Mouse (Mus musculus) liver, embryonic 14.5 days (tissue): Measurements from ENCODE around the gene 4932438A13Rik. TPM values are rescaled to one million over a fixed set of nuclear protein-coding genes. Genes with fewer than 3 reads are reported as not detected.

Source experiments
- ATAC-seq: fragments of 200-750 bp; cut with Nextera tagmentation; 2 replicates; pipeline ENCODE4 v1.8.0; 2017; ENCODE audit warnings: moderate number of reproducible peaks, mild to moderate bottlenecking, moderate library complexity; ENCODE audit not compliant: insufficient read depth
- DNase-seq, 3 experiments: peaks; one replicate each; pipeline ENCODE4 v3.0.0-alpha.2; 2012 to 2013; ENCODE audit warnings: low read depth in 3 of 3, low spot score in 3 of 3
- H3K27ac ChIP-seq: fragments of 300-500 bp; sonication (generic); 2 replicates; pipeline ENCODE4 v1.5.1; 2014; ENCODE audit warnings: moderate library complexity, mild to moderate bottlenecking, control low read depth, inconsistent platforms
- H3K27me3 ChIP-seq: fragments of 300-500 bp; sonication (generic); 2 replicates; pipeline ENCODE4 v1.6.1; 2014; ENCODE audit warnings: mild to moderate bottlenecking, low read length, moderate library complexity; ENCODE audit not compliant: control insufficient read depth, insufficient read depth
- H3K36me3 ChIP-seq: fragments of 300-500 bp; sonication (generic); replicated peaks from 2 replicates; pipeline ENCODE4 v1.6.1; 2014; ENCODE audit warnings: low read depth; ENCODE audit not compliant: control insufficient read depth, insufficient read depth
- H3K4me1 ChIP-seq, 2 experiments: fragments of 200-500 bp in 1 of 2; fragments of 300-500 bp in 1 of 2; sonication (generic) in 1 of 2; replicated peaks; 2 replicates each; pipeline ENCODE4 v1.6.1; 2012 to 2014; ENCODE audit warnings: antibody characterized with exemption in 1 of 2, inconsistent platforms in 1 of 2, low read length in 1 of 2; ENCODE audit not compliant: control insufficient read depth in 2 of 2, insufficient read depth in 2 of 2
- H3K4me2 ChIP-seq: fragments of 300-500 bp; sonication (generic); 2 replicates; pipeline ENCODE4 v1.6.1; 2014; ENCODE audit warnings: low read depth, mild to moderate bottlenecking, control low read depth, moderate library complexity
- H3K4me3 ChIP-seq, 2 experiments: fragments of 200-500 bp in 1 of 2; fragments of 300-500 bp in 1 of 2; sonication (generic) in 1 of 2; 2 replicates each; pipeline ENCODE4 v1.5.1; 2012 to 2014; ENCODE audit warnings: low read depth in 2 of 2, low read length in 2 of 2, mild to moderate bottlenecking in 2 of 2, control low read depth in 1 of 2, inconsistent platforms in 1 of 2, moderate library complexity in 1 of 2; ENCODE audit not compliant: insufficient read depth in 1 of 2
- H3K9ac ChIP-seq: fragments of 300-500 bp; sonication (generic); replicated peaks from 2 replicates; pipeline ENCODE4 v1.6.1; 2014; ENCODE audit warnings: mild to moderate bottlenecking, control low read depth, moderate library complexity
- H3K9me3 ChIP-seq: fragments of 300-500 bp; sonication (generic); 2 replicates; pipeline ENCODE4 v1.6.1; 2016; ENCODE audit warnings: low read length, mixed read lengths; ENCODE audit not compliant: control insufficient read depth
- CTCF ChIP-seq: IDR thresholded peaks from 2 replicates; pipeline ENCODE4 v1.5.1; 2016; ENCODE audit warnings: antibody characterized with exemption, low read depth, control low read depth
- EP300 ChIP-seq: IDR thresholded peaks from 2 replicates; pipeline ENCODE4 v1.6.1; 2016; ENCODE audit warnings: antibody characterized with exemption, low read depth
- WGBS: fragments of 180-500 bp; shearing (Covaris S2); extraction: QIAGEN DNeasy Blood & Tissue Kit; methylation state at CpG from one replicate; pipeline ENCODE4 v1.1.7; 2014; ENCODE audit not compliant: insufficient replicate concordance; 5-methylcytosine and 5-hydroxymethylcytosine counted together
- polyA plus RNA-seq, 2 experiments: library from polyadenylated mRNA; depleted of rRNA in 1 of 2; stranded (reverse) in 1 of 2; unstranded in 1 of 2; fragments of >200 nt; fragmentation: Nextera tagmentation in 1 of 2; extraction: Ambion mirVana in 1 of 2; gene quantifications; 2 replicates each; pipeline versions ENCODE4 v1.2.1 to v1.2.3; 2012 to 2014

Gene 4932438A13Rik
- polyA plus RNA-seq, 2 experiments: 5.7 to 14.6 TPM

DNA sequence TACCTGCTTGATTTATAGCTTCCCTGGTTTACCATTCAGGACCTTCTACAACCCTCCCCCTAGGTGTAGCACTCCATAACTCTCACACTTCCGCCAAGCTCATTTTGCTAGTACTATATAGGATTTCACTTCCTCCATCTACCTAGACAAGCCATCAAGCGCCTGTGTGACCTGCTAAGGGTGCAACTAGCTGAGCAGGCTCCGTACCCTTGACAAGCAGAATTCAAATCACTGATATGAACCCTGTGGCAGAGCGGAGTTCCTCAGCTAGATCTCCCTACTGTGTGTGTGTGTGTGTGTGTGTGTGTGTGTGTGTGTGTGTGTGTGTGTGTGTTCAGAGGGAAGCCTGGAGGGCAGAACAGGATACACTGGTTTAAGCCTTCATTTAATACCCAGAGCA lies 37.4 kb upstream of the 4932438A13Rik start:
- H3K4me1 ChIP-seq: no peaks in the 10 kb centered on the region
- no peak overlapping the region for H3K9ac ChIP-seq
- 65% methylated on average over 4 of the region's 4 CpGs for WGBS
- H3K4me3 ChIP-seq: no peak overlapping the region
- H3K4me2 ChIP-seq: no peak overlapping the region
- H3K36me3 ChIP-seq: no peaks in the 10 kb centered on the region
- no peak overlapping the region for H3K27ac ChIP-seq
- H3K27me3 ChIP-seq: no peaks in the 10 kb centered on the region
- ATAC-seq: no peak
- no peak for TF ChIP-seq CTCF
- TF ChIP-seq EP300: no peak
- no peaks in the 10 kb centered on the region for H3K9me3 ChIP-seq
- no peak for DNase-seq

DNA sequence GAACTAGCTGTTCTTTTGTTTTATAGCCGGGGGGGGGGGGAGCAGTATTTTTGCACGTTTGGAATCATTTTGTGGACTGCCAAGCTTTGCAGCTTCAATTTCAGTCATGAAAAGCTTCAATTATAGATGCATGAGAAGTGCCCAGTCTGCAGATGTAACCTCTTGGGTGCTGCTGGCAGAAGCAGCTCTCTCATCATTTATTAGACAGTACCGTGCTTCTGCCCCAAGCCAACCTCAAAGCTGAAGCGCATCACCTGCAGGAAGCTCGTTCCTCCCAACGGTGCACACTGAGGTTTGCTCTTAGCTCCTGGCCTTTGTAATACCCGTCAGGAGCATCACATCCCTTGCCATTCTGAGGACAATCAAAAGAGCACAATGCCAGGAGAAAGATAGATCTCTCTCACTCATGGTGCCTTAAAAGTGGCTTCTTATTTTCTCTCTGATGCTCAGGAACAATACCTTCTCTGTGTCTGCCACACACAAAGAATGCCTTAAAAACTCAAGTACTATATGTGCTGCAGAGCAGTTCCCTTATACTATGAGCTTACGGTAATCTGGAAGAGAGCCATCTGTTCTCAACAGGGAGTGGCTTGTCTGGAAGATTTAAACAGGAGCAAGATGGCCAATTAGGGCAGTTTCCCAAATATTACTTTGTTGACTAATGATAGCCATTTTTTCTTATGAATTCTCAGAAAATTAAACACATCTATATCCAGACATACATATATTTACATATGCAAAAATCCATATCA lies 35.5 kb upstream of the 4932438A13Rik start:
- no peak overlapping the region for H3K4me2 ChIP-seq
- ATAC-seq (no peak), DNase-seq (no peak)
- WGBS: 57% methylated on average over 8 of the region's 8 CpGs
- no peaks in the 10 kb centered on the region for H3K36me3 ChIP-seq
- TF ChIP-seq EP300 (no peak), CTCF (no peak)
- no peaks in the 10 kb centered on the region for H3K9me3 ChIP-seq
- H3K27ac ChIP-seq: no peak overlapping the region
- H3K9ac ChIP-seq: no peak overlapping the region
- no peaks in the 10 kb centered on the region for H3K4me1 ChIP-seq
- H3K4me3 ChIP-seq: no peak overlapping the region
- H3K27me3 ChIP-seq: no peaks in the 10 kb centered on the region

DNA sequence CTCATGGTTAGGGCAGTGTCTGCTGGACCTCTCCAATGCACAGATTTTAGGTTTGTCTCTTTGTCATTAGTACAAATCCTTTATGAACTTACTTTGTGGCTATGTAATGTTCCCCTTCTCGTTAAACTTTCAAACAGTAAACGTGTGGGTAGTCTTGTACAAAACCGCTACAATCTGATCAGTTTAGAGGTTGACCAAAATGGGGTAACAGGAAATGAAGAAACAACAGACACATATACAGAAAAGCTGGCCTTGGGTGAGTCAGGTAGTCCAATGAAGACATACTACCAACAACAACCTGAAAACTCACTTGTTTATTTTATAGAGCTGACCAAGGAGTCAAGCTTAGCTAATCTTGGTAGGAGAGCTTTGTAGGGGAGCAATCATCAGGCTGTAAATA lies 32.7 kb upstream of the 4932438A13Rik start:
- Histone ChIP-seq H3K27me3 (no peaks in the 10 kb centered on the region), H3K36me3 (no peaks in the 10 kb centered on the region), H3K4me3 (no peak overlapping the region), H3K4me1 (no peaks in the 10 kb centered on the region), H3K9me3 (no peaks in the 10 kb centered on the region), H3K27ac (no peak overlapping the region), H3K4me2 (no peak overlapping the region), H3K9ac (no peak overlapping the region)
- 56% methylated on average over 3 of the region's 3 CpGs for WGBS
- no peak for ATAC-seq
- DNase-seq: no peak
- no peak for TF ChIP-seq CTCF
- no peak for TF ChIP-seq EP300

DNA sequence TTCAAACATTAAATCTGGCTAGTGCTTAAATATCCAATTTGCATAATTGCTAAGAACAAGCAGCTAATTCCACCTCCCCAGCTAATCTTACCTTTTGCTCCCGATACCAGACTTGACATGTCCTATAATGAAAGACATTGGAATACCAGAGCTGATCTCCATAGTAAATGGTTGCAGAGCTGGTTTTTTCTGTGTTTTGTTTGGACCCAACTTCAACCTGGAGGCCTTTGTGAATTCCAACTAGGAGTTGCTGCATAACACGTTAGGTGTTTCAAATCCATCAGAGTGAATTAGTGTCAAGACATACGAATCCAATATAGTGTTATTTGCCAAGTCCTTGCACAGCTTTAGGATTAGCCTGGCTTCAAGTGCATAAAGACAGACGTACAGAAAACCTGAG lies 28.5 kb upstream of the 4932438A13Rik start:
- Histone ChIP-seq H3K27me3 (no peaks in the 10 kb centered on the region), H3K36me3 (no peaks in the 10 kb centered on the region), H3K4me2 (no peak overlapping the region), H3K4me1 (no peaks in the 10 kb centered on the region), H3K4me3 (no peak overlapping the region), H3K9ac (no peak overlapping the region), H3K9me3 (no peaks in the 10 kb centered on the region), H3K27ac (no peak overlapping the region)
- no peak for ATAC-seq
- DNase-seq: no peak
- WGBS: 56% methylated on average over 4 of the region's 4 CpGs
- TF ChIP-seq EP300 (no peak), CTCF (no peak)

DNA sequence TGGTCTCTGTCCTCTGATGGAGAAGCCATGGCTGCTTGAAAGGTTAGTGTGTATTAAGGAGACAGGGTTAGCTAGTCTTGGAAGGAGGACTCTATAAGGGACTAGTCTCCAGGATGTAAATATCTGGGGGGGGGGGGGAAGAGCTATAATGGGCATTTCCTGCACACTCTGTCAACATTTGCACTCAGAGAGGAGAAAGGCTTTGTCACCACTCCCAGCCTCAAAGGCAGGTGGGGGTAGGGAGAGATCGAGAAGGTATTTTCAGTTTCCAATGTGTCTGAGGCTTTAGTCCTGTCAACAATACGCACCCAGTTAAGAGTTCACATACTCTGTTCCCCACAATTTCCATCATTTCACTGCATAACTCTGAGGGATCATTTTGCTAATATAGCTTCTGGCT lies 28.1 kb upstream of the 4932438A13Rik start:
- WGBS: 53% methylated on average over 2 of the region's 2 CpGs
- Histone ChIP-seq H3K36me3 (no peaks in the 10 kb centered on the region), H3K27me3 (no peaks in the 10 kb centered on the region), H3K4me2 (no peak overlapping the region), H3K9ac (no peak overlapping the region), H3K4me1 (no peaks in the 10 kb centered on the region), H3K4me3 (no peak overlapping the region), H3K27ac (no peak overlapping the region), H3K9me3 (no peaks in the 10 kb centered on the region)
- TF ChIP-seq EP300 (no peak), CTCF (no peak)
- DNase-seq (no peak), ATAC-seq (no peak)
